Mouse (Mus musculus) cortical plate, adult 2 months (tissue): ENCODE data around the gene Stat5b.

Experiments used
- CTCF ChIP-seq: fragments of 200-500 bp; IDR thresholded peaks from 2 replicates; pipeline ENCODE4 v1.5.1; 2011; ENCODE audit warnings: mild to moderate bottlenecking, control low read depth, low read length; ENCODE audit not compliant: insufficient read depth; ENCODE audit errors: extremely low read depth
- POLR2A ChIP-seq: fragments of 200-500 bp; IDR thresholded peaks from 2 replicates; pipeline ENCODE4 v1.6.1; 2011; ENCODE audit warnings: mild to moderate bottlenecking, low read length, control low read depth; ENCODE audit not compliant: insufficient read depth; ENCODE audit errors: extremely low read depth

DNA sequence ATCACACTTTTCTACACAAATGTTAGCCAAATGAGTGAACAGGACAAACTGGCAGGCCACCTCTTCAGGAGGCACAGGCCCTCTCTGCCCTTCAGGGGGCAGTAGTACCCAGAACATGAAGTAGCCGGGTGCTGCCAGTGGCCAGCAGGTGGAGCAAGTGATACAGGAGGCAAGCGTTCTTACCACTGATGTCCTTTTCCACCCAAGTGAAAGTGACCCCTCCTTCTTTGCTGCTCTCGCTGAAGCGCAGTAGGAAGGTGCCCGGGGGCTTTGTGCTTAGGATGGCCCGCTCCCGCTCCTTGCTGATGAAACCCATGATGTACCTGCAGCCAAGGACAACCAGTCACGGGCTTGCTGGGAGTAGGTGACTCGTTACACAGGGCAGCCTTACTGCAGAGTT is 43.0 kb upstream of the Stat5b start:
- TF ChIP-seq CTCF, result peak; percentile 100
- no peak for TF ChIP-seq POLR2A
